Comparison of ENCODE assay signal across 8 mouse cellular contexts in genomic region chr12:108098201-108098980, GRCm38 (mm10).
DNase-seq lines count a peak whose midpoint lies in the region; ATAC-seq and TF ChIP-seq lines count a peak whose summit lies in the region.

No protein-coding gene starts in this region.

- no peak for TF ChIP-seq CTCF in forebrain, postnatal 0 days (IDR thresholded peaks at IDR 0.05; ENCODE audit: low read depth)

- no peaks in the 10 kb centered on the region for H3K36me3 ChIP-seq in heart, embryonic 12.5 days
- H3K36me3 ChIP-seq in forebrain, postnatal 0 days (ENCODE audit: insufficient read depth) = no peaks in the 10 kb centered on the region

- peak; percentile 90 for DNase-seq in heart, adult 11 months
- peak; percentile 35 for DNase-seq in right cerebral cortex, postnatal 4 days
- DNase-seq in right cerebral cortex, postnatal 10 days (ENCODE audit: low spot score in 2 of 2) = no peak
- peak; percentile 15 for DNase-seq in forebrain, postnatal 0 days
- peak; percentile 48 for DNase-seq in thymus, postnatal 4 days
- no peak for DNase-seq in layer of hippocampus, postnatal 36 days
- no peak for DNase-seq in embryo, embryonic 9.5 days (ENCODE audit: extremely low spot score)

- no peak overlapping the region for H3K4me3 ChIP-seq in heart, embryonic 12.5 days
- H3K4me3 ChIP-seq in forebrain, postnatal 0 days (ENCODE audit: low read depth, low read length) = no peak overlapping the region

- peaks cover 11% of the 10 kb centered on the region for H3K4me1 ChIP-seq in heart, embryonic 12.5 days (replicated peaks)
- H3K4me1 ChIP-seq in forebrain, postnatal 0 days (ENCODE audit: insufficient read depth) = no peaks in the 10 kb centered on the region

- no peak overlapping the region for H3K9ac ChIP-seq in heart, embryonic 12.5 days
- H3K9ac ChIP-seq in forebrain, postnatal 0 days = no peak overlapping the region

- no peak for ATAC-seq in heart, embryonic 12.5 days (ENCODE audit: insufficient number of reproducible peaks, low FRiP score)
- no peak for ATAC-seq in forebrain, postnatal 0 days

- no peaks in the 10 kb centered on the region for H3K9me3 ChIP-seq in heart, embryonic 12.5 days (replicated peaks)
- H3K9me3 ChIP-seq in forebrain, postnatal 0 days (ENCODE audit: low read length) = no peaks in the 10 kb centered on the region

- no peak overlapping the region for H3K27ac ChIP-seq in heart, embryonic 12.5 days (ENCODE audit: poor library complexity, severe bottlenecking)
- no peak overlapping the region for H3K27ac ChIP-seq in forebrain, postnatal 0 days (ENCODE audit: low read depth, low read length)

- H3K4me2 ChIP-seq in heart, embryonic 12.5 days = no peak overlapping the region
- no peak overlapping the region for H3K4me2 ChIP-seq in forebrain, postnatal 0 days (ENCODE audit: low read depth)

- 60% methylated on average over 18 of the region's 18 CpGs for WGBS in heart, embryonic 12.5 days
- 59% methylated on average over 18 of the region's 18 CpGs for WGBS in forebrain, postnatal 0 days

- H3K27me3 ChIP-seq in heart, embryonic 12.5 days (replicated peaks) = peaks cover 5% of the 10 kb centered on the region; the same call in 1 of the 2 replicates
- H3K27me3 ChIP-seq in forebrain, postnatal 0 days (ENCODE audit: insufficient read depth, low read length) = no peaks in the 10 kb centered on the region

Comparison
In these comparisons a context has a peak if more than half of its experiments do, and no peak if none do; other contexts are left out.
1. DNase-seq: peak in heart, adult 11 months (single experiment), right cerebral cortex, postnatal 4 days (single experiment), forebrain, postnatal 0 days (single experiment) and thymus, postnatal 4 days (single experiment); none in right cerebral cortex, postnatal 10 days (0 of 2), layer of hippocampus, postnatal 36 days (0 of 2) and embryo, embryonic 9.5 days (single experiment).